Mouse (Mus musculus) G1E (cell line): ENCODE measurements at regions not wholly inside any gene's neighbourhood (a gene's known extent, or its start where the extent isn't known, plus 50 kb on each side); places are given as distances from the start of the nearest gene placed in this dataset.

Experiments
- CTCF ChIP-seq: IDR thresholded peaks from 2 replicates; pipeline ENCODE4 v1.5.1; 2012; ENCODE audit warnings: low read depth, low read length, inconsistent platforms, mixed read lengths
- GATA1 ChIP-seq: IDR thresholded peaks from 2 replicates; pipeline ENCODE4 v1.6.1; 2012; ENCODE audit warnings: borderline replicate concordance, low read length, inconsistent platforms, mixed read lengths
- GATA2 ChIP-seq: IDR thresholded peaks from 2 replicates; pipeline ENCODE4 v1.6.1; 2012; ENCODE audit warnings: low read depth, low read length, inconsistent platforms, borderline replicate concordance
- TAL1 ChIP-seq: conservative IDR thresholded peaks from 2 replicates; pipeline ENCODE4 v1.6.1; 2012; ENCODE audit warnings: low read depth, low read length, inconsistent platforms, mixed read lengths

- TF ChIP-seq CTCF (no peak), TAL1 (no peak), GATA1 (no peak), GATA2 (no peak)
These were observed 99.5 kb upstream of the Meis1 start for GRCm38 (mm10) chr11:19118258-19118657.
